Mouse (Mus musculus): ENCODE measurements at regions not wholly inside any gene's neighbourhood (a gene's known extent, or its start where the extent isn't known, plus 50 kb on each side); places are given as distances from the start of the nearest gene placed in this dataset.

GRCm38 (mm10) chr7:96095185-96095584 is 75.9 kb upstream of the Tenm4 start:
- DNase-seq, result no peak

- no peak for DNase-seq
Observed at GRCm38 (mm10) chr7:96095752-96096151, 75.3 kb upstream of the Tenm4 start.

- DNase-seq, result no peak
Observed at GRCm38 (mm10) chr7:96098686-96099376, 72.2 kb upstream of the Tenm4 start.

- no peak for DNase-seq
Observed at GRCm38 (mm10) chr7:96102727-96103126, 68.3 kb upstream of the Tenm4 start.

DNA sequence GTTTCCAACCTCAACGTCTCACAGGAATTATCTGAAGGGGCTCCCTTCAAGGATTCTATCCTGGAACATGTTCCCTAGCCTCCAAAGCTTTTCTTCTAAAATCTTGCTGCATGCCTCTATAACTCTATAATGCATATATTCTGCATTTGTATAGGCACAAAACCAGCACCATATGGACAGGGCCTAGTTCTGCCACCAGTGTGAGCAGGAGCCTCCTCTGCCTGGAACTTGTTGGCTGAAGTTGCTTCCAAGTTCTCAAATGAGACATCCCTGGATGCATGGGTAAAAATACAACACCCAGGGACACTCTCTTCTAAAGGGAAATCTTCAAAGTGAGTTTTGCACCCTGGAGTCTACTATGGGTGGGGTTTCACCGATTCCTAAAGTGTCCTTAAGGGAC is 62.3 kb upstream of the Tenm4 start:
- DNase-seq, result no peak

GRCm38 (mm10) chr7:96120142-96120541 is 50.9 kb upstream of the Tenm4 start:
- DNase-seq, result no peak

All from adrenal gland, adult 2 months (tissue).